Mouse (Mus musculus) limb, embryonic 11.5 days (tissue): ENCODE data around the gene Emilin2. TPM values are rescaled to one million over a fixed set of nuclear protein-coding genes. Genes with fewer than 3 reads are reported as not detected.

Experiments used
- ATAC-seq: fragments of 200-750 bp; cut with Nextera tagmentation; 2 replicates; pipeline ENCODE4 v1.8.0; 2017; ENCODE audit warnings: low read depth; ENCODE audit not compliant: insufficient number of reproducible peaks, low FRiP score, low TSS enrichment
- DNase-seq: peaks from one replicate; pipeline ENCODE4 v3.0.0-alpha.2; 2015; ENCODE audit warnings: low spot score
- H3K27ac ChIP-seq: fragments of 300-500 bp; sonication (generic); replicated peaks from 2 replicates; pipeline ENCODE4 v1.5.1; 2014; ENCODE audit warnings: low read depth, mild to moderate bottlenecking, low read length
- H3K27me3 ChIP-seq: fragments of 300-500 bp; sonication (generic); 2 replicates; pipeline ENCODE4 v1.6.1; 2014; ENCODE audit warnings: mild to moderate bottlenecking, low read length, mixed read lengths; ENCODE audit not compliant: control insufficient read depth, insufficient read depth
- H3K36me3 ChIP-seq: fragments of 300-500 bp; sonication (generic); 2 replicates; pipeline ENCODE4 v1.6.1; 2014; ENCODE audit warnings: mild to moderate bottlenecking, low read length, moderate library complexity, mixed read lengths; ENCODE audit not compliant: control insufficient read depth, insufficient read depth
- H3K4me1 ChIP-seq: fragments of 300-500 bp; sonication (generic); 2 replicates; pipeline ENCODE4 v1.6.1; 2014; ENCODE audit warnings: low read length, mixed read lengths; ENCODE audit not compliant: control insufficient read depth, insufficient read depth
- H3K4me2 ChIP-seq: fragments of 300-500 bp; sonication (generic); 2 replicates; pipeline ENCODE4 v1.6.1; 2014; ENCODE audit warnings: low read depth, mild to moderate bottlenecking, moderate library complexity; ENCODE audit not compliant: severe bottlenecking
- H3K4me3 ChIP-seq: fragments of 300-500 bp; sonication (generic); 2 replicates; pipeline ENCODE4 v1.5.1; 2014; ENCODE audit warnings: low read depth, low read length
- H3K9ac ChIP-seq: fragments of 300-500 bp; sonication (generic); 2 replicates; pipeline ENCODE4 v1.6.1; 2014; ENCODE audit warnings: mild to moderate bottlenecking, low read length
- H3K9me3 ChIP-seq: fragments of 300-500 bp; sonication (generic); 2 replicates; pipeline ENCODE4 v1.6.1; 2016; ENCODE audit warnings: low read length; ENCODE audit not compliant: control insufficient read depth
- WGBS: fragments of 180-500 bp; shearing (Covaris S2); extraction: QIAGEN DNeasy Blood & Tissue Kit; methylation state at CpG from one replicate; pipeline ENCODE4 v1.1.7; 2014; 5-methylcytosine and 5-hydroxymethylcytosine counted together
- polyA plus RNA-seq: library from polyadenylated mRNA; unstranded; fragments of >200 nt; fragmentation: Nextera tagmentation; extraction: Ambion mirVana; gene quantifications from 2 replicates; pipeline ENCODE4 v1.2.1, GENCODE M21; 2014

Gene Emilin2
- polyA plus RNA-seq, 1 experiment from 2014 or later: 15.8 TPM

DNA sequence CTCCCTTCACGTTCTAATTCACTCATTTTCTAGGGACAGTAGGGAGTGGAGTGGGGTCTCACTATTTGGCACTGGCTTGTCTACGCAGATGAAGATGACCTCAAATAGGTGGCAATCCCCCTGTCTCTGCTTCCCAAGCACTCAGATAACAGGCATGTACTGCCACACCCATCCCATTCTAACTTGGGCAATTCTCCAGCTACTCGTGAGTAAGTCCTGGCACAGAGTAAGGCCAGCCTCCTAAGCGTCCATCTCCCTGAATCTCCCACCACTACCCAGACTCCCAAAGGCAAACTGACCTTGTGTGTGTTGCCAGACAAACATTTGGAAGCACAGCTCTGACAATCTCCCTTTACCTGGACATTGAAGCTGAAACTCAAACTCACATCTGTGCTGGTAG lies 18.9 kb downstream of the Emilin2 start:
- Histone ChIP-seq H3K4me3 (no peak overlapping the region), H3K9me3 (no peaks in the 10 kb centered on the region; the same call in 1 of the 2 replicates), H3K36me3 (no peaks in the 10 kb centered on the region), H3K27me3 (no peaks in the 10 kb centered on the region), H3K4me1 (no peaks in the 10 kb centered on the region), H3K4me2 (no peak overlapping the region), H3K9ac (no peak overlapping the region), H3K27ac (no peak overlapping the region)
- no peak for DNase-seq
- WGBS: 82% methylated on average over 4 of the region's 4 CpGs
- no peak for ATAC-seq

DNA sequence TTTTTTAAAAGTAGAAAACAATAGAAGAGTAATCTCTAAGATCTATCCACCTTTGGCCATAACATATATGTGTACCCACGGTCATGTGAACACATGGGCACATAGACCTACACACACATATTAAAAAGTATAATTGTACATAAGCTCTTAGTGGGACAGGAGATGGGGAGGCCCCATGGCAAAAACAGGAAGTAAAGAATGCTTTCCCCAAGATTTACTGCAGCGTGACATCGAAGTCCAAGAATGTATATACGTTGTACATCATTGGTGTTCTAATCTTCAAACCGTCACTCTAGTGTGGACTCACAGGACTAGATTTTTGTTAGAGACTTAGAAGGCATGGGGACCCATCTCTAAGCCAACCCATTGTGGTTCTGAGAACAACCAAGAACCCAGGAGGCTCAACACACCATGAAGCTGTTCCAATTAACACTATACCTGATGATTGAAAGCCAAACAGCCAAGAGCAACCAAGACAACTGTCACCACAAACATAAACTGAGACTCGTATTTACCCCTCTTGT lies 19.8 kb downstream of the Emilin2 start:
- H3K4me1 ChIP-seq: no peaks in the 10 kb centered on the region
- no peak overlapping the region for H3K9ac ChIP-seq
- no peak for DNase-seq
- H3K4me2 ChIP-seq: no peak overlapping the region
- H3K27ac ChIP-seq: no peak overlapping the region
- H3K36me3 ChIP-seq: no peaks in the 10 kb centered on the region
- 95% methylated on average over 6 of the region's 6 CpGs for WGBS
- no peak for ATAC-seq
- H3K4me3 ChIP-seq: no peak overlapping the region
- H3K27me3 ChIP-seq: no peaks in the 10 kb centered on the region
- no peaks in the 10 kb centered on the region for H3K9me3 ChIP-seq

DNA sequence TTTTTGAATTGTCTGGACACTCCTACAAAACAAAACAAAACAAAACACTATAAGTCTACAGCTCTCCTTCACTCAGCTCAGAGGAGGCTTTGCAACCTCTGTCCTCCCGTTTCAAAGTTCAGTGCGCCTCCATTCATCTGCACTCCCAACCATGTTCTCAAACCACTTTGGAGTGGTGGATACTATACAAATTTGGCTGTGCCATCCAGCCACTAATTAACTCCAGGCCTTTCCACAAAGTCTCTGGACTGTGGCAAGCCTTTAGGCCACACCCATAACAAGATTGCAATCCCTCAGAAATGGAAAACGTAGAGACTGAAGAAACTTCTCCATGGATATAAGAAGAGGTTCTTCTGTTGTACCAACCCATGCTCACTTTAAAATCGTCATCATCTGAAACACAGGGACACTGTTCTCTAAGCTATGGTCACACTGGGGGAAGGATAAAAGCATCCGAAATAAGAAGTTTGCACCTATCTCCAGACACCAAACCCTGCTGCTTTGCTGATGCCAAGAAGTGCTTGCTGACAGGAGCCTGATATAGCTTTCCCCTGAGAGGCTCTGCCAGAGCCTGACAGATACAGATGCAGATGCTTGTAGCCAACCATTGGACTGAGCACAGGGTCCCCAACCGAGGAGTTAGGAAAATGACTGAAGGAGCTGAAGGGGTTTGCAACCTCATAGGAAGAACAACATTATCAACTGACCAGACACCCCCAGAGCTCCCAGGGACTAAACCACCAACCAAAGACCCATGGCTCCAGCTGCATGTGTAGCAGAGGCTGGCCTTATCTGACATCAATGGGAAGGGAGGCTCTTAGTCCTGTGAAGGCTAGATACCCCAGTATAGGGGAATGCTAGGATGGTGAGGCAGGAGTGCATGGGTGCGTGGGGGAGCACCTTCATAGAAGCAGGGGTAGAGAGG lies 21.0 kb downstream of the Emilin2 start:
- H3K4me3 ChIP-seq: no peak overlapping the region
- no peak overlapping the region for H3K9ac ChIP-seq
- no peaks in the 10 kb centered on the region for H3K9me3 ChIP-seq
- no peaks in the 10 kb centered on the region for H3K36me3 ChIP-seq
- no peak for DNase-seq
- H3K27ac ChIP-seq: no peak overlapping the region
- 73% methylated on average over 7 of the region's 7 CpGs for WGBS
- H3K4me2 ChIP-seq: no peak overlapping the region
- ATAC-seq: no peak
- no peaks in the 10 kb centered on the region for H3K27me3 ChIP-seq
- no peaks in the 10 kb centered on the region for H3K4me1 ChIP-seq

DNA sequence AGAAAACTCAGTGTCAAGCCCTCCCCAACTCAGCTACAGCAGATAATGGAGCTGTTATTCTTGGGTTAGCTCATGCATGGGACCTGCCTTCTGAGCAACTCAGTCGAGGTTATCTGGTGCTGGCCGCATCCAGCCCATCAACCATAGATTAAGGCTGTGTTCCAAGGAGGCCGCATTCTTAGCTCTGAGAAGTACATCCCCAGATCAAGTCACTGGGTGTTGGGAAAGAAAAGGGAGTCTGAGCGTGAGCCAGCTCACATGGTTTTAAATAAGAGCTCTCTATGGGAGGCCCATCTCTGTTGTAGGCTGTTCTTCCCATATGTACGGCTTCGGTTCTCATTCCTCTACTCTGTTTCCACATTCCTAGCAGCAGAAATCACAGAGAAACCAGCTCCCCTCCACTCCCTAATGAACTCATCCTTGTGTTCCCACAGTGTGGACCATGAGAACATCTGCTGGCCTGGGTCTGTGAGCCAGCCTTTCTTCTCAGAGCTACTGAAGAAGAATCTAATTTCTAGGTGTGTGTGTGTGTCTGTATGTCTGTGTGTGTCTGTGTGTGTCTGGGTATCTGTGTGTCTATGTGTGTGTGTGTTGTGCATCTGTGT lies 22.1 kb downstream of the Emilin2 start:
- Histone ChIP-seq H3K4me3 (no peak overlapping the region), H3K27ac (no peak overlapping the region), H3K4me2 (no peak overlapping the region), H3K9ac (no peak overlapping the region), H3K4me1 (peaks cover 5% of the 10 kb centered on the region; the same call in 1 of the 2 replicates), H3K27me3 (no peaks in the 10 kb centered on the region), H3K9me3 (no peaks in the 10 kb centered on the region), H3K36me3 (no peaks in the 10 kb centered on the region)
- WGBS: 85% methylated on average over 6 of the region's 6 CpGs
- no peak for DNase-seq
- ATAC-seq: no peak

DNA sequence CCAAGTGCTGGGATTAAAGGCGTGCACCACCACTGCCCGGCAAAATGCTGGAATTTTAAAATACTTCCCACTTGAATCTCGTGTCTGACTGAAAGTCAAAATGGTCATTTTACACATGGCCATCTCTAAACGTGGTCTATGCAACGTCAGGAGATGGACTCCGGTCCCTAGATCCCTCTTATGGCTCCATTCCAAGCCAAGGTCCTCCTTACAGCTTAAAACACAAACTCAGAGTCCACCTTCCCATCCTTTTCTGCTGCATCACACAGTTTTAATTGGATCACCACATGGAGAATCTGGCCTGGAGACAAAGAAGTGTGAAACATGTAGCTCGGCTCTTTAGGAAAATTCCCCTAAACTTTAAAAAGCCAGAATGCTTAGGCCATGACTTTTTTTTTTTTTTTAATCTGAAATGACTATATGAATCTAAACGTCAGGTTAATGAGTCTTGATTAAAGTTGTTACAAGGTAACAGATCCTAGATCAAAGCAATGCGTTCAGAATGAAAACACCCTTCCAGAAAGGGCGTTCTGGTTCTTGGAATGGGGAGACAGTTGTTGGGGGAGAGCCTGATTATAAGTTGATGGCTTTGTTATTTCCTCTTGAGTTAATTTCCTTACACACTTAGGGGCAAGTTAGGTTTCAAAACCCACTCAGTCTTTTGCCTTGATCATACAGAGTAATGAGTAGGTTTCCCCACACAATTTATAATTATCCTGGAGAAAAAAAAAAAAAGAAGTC lies 22.8 kb downstream of the Emilin2 start:
- H3K27ac ChIP-seq: no peak overlapping the region
- ATAC-seq: no peak

DNA sequence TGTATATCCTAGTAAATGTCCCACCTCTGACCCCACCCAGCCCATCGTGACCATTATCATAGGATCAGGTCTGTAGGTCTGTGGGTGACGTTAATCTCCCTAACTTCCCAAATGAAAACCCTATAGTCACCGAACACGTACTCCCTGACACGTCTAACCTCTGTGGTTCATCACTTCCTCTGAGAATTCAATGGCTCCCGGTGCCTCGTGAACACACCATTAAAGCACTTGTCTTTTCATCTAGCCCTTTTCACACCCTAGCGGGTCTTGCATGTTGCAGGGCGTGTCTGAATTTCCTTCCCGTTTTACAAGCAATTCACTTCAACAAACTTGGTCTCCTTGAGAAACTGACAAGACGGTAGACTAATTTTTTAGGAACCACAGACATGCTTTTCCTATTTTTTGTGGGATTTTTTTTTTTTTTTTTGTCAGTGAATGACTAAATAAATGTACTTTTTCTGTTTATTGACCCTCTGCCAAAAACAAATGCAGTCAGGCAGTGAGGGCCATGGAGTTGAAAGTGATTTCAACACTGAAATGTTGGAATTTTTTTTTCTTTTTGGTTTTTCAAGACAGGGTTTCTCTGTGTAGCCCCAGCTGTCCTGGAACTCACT lies 23.5 kb downstream of the Emilin2 start:
- Histone ChIP-seq H3K4me1 (peaks cover 5% of the 10 kb centered on the region; the same call in 1 of the 2 replicates), H3K36me3 (no peaks in the 10 kb centered on the region), H3K4me3 (no peak overlapping the region), H3K4me2 (no peak overlapping the region), H3K9me3 (no peaks in the 10 kb centered on the region), H3K9ac (no peak overlapping the region), H3K27me3 (no peaks in the 10 kb centered on the region), H3K27ac (no peak overlapping the region)
- no peak for ATAC-seq
- WGBS: 90% methylated on average over 11 of the region's 11 CpGs
- no peak for DNase-seq

More for the DNA sequence above, 22.8 kb downstream of the Emilin2 start:
- Histone ChIP-seq H3K36me3 (no peaks in the 10 kb centered on the region), H3K4me1 (peaks cover 5% of the 10 kb centered on the region; the same call in 1 of the 2 replicates), H3K27me3 (no peaks in the 10 kb centered on the region), H3K9me3 (no peaks in the 10 kb centered on the region), H3K4me3 (no peak overlapping the region), H3K4me2 (no peak overlapping the region), H3K9ac (no peak overlapping the region)
- 88% methylated on average over 10 of the region's 10 CpGs for WGBS
- DNase-seq: no peak

DNA sequence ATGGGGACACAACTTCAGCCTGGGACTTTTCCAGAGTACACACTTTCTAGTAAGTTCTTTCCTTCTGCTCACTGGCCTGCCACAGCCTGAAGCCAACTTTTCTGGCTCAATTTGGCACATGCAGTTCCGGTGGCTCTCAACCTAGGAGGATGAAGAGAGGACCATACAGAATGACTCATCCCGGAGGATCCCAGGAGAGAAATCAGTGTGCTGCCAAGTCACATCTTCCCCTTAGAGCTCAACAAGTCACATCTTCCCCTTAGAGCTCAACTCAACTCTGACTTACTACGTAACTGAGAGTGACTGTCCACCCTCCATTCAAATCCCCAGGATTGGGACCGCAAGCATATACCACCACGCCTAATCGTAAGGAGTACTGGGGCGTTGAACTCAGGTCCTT lies 24.2 kb downstream of the Emilin2 start:
- Histone ChIP-seq H3K27me3 (no peaks in the 10 kb centered on the region), H3K4me1 (peaks cover 5% of the 10 kb centered on the region; the same call in 1 of the 2 replicates), H3K36me3 (no peaks in the 10 kb centered on the region), H3K27ac (no peak overlapping the region), H3K9ac (no peak overlapping the region), H3K4me2 (no peak overlapping the region), H3K9me3 (no peaks in the 10 kb centered on the region), H3K4me3 (no peak overlapping the region)
- 96% methylated on average over 7 of the region's 7 CpGs for WGBS
- DNase-seq (no peak), ATAC-seq (no peak)

DNA sequence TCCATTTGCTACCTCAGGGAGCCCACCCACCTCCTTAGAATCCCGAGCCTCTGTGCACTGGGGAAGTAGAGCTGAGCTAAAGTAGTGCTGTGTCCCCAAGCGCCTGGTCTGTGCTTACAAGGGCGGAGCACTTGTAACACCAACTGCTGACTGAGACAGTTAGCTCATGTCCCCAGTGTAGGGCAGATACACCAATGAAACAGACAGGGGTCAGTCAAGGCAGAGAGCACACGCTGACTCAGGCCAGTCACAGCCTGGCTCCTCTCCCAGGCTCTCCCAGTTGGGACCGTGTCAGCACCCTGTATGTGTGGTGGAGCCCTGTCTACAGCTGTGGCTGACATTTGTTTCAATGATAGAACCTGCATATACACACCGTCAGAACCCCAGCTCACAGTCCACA lies 25.8 kb downstream of the Emilin2 start:
- no peak for DNase-seq
- peaks cover 5% of the 10 kb centered on the region; the same call in 1 of the 2 replicates for H3K4me1 ChIP-seq
- no peak overlapping the region for H3K4me2 ChIP-seq
- no peak for ATAC-seq
- H3K9ac ChIP-seq: no peak overlapping the region
- H3K27ac ChIP-seq: no peak overlapping the region
- H3K27me3 ChIP-seq: no peaks in the 10 kb centered on the region
- H3K4me3 ChIP-seq: no peak overlapping the region
- H3K36me3 ChIP-seq: no peaks in the 10 kb centered on the region
- no peaks in the 10 kb centered on the region for H3K9me3 ChIP-seq
- 75% methylated on average over 6 of the region's 6 CpGs for WGBS
